9 mouse cellular contexts compared by ENCODE assay signal in genomic region chr4:117096666-117097065, GRCm38 (mm10). TPM values are rescaled to one million over a fixed set of nuclear protein-coding genes. Genes with fewer than 3 reads are reported as not detected.
DNase-seq lines count a peak whose midpoint lies in the region; ATAC-seq and TF ChIP-seq lines count a peak whose summit lies in the region.
"Had no signal": no experiment of that assay in that cellular context is flagged by ENCODE, and none has a peak within 500 bp of the region (broad histone marks: within the 10 kb centered on the region; RNA-seq: fewer than 3 reads in every experiment).

No protein-coding gene starts in this region.

- H3K4me2 ChIP-seq in liver, embryonic 16.5 days (ENCODE audit: low read depth, low read length) = no peak overlapping the region

- no peak overlapping the region for H3K9ac ChIP-seq in liver, embryonic 16.5 days (ENCODE audit: low read depth, low read length)

- intact Hi-C loops in heart, postnatal 10 days (cut with DNase I) = loop anchor here (5.0 kb wide), 2 partner anchors 79 to 94 kb away; partner anchors contain the start of gene Eif2b3

- H3K4me3 ChIP-seq in E14TG2a.4 (replicated peaks; ENCODE audit: low read length) = peak overlapping the region; percentile 92
- peak overlapping the region; percentile 48 for H3K4me3 ChIP-seq in liver, embryonic 16.5 days (ENCODE audit: low read depth, low read length)

- H3K27me3 ChIP-seq in E14TG2a.4 (ENCODE audit: insufficient read depth, low read length) = no peaks in the 10 kb centered on the region
- H3K27me3 ChIP-seq in liver, embryonic 16.5 days (ENCODE audit: control insufficient read depth, insufficient read depth, low read depth, low read length) = peaks cover 26% of the 10 kb centered on the region

- peaks cover 41% of the 10 kb centered on the region for H3K36me3 ChIP-seq in E14TG2a.4 (ENCODE audit: insufficient read depth, low read length)
- H3K36me3 ChIP-seq in liver, embryonic 16.5 days (ENCODE audit: control insufficient read depth, insufficient read depth) = no peaks in the 10 kb centered on the region

- peaks cover 70% of the 10 kb centered on the region for H3K4me1 ChIP-seq in E14TG2a.4 (replicated peaks; ENCODE audit: low read depth, low read length)
- peaks cover 10% of the 10 kb centered on the region for H3K4me1 ChIP-seq in liver, embryonic 16.5 days (ENCODE audit: control insufficient read depth, low read depth, low read length)

- H3K9me3 ChIP-seq in E14TG2a.4 (ENCODE audit: low read length) = no peaks in the 10 kb centered on the region
- H3K9me3 ChIP-seq in liver, embryonic 16.5 days (replicated peaks; ENCODE audit: control insufficient read depth, low read length) = no peaks in the 10 kb centered on the region

- H3K27ac ChIP-seq in liver, embryonic 16.5 days (ENCODE audit: low read length) = peak overlapping the region; percentile 8; the same call in 1 of the 2 replicates
- H3K27ac ChIP-seq: macrophage had no signal

- no peak for TF ChIP-seq CTCF in E14TG2a.4 (conservative IDR thresholded peaks at IDR 0.05; ENCODE audit: low read length)

- DNase-seq in embryo, embryonic 10 days (ENCODE audit: low spot score) = peak; percentile 23
- peak; percentile 35 to 45 for DNase-seq in heart, postnatal 10 days
- no peak for DNase-seq in cerebellum, adult 8-10 months
- no peak for DNase-seq in cerebellum, postnatal 25 days
- no peak for DNase-seq in urinary bladder, postnatal 10 days (ENCODE audit: low spot score)
- DNase-seq in B cell, adult 2 months = no peak

- 21% methylated on average over 5 of the region's 5 CpGs for WGBS in liver, embryonic 16.5 days (ENCODE audit: insufficient replicate concordance)

- ATAC-seq in liver, embryonic 16.5 days (ENCODE audit: low read depth) = no peak; the same call in 1 of the 2 replicates

RNA-seq across cellular contexts. Expression of gene Ptch2, which starts 0.8 kb away (rescaled TPM):
- total RNA-seq in heart, postnatal 10 days (2021) = 1 to 10 TPM; 3.6 to 4.3 TPM
- polyA plus RNA-seq in liver, embryonic 16.5 days (2015; fragmentation: Nextera tagmentation; extraction: Ambion mirVana) = 0.67 and 0.69 TPM in 2 replicates
- polyA plus RNA-seq: macrophage had no signal

RNA-seq across cellular contexts. Expression of gene Btbd19, which starts 28.9 kb away (rescaled TPM):
- 1 to 10 TPM; 5.1 to 6.4 TPM for total RNA-seq in heart, postnatal 10 days (2021)
- 1.5 and 1.8 TPM in 2 replicates for polyA plus RNA-seq in liver, embryonic 16.5 days (2015; fragmentation: Nextera tagmentation; extraction: Ambion mirVana)

RNA-seq across cellular contexts. Expression of gene Tctex1d4, which starts 29.9 kb away (rescaled TPM):
- under 1 TPM in 1 of 2 experiments, not detected in 1; 0.31 TPM for total RNA-seq in heart, postnatal 10 days (2021)
- 0.11 TPM in 1 of 2 replicates, not detected in the other for polyA plus RNA-seq in liver, embryonic 16.5 days (2015; fragmentation: Nextera tagmentation; extraction: Ambion mirVana)

RNA-seq across cellular contexts. Expression of gene Plk3, which starts 37.1 kb away (rescaled TPM):
- total RNA-seq in heart, postnatal 10 days (2021) = 1 to 10 TPM; 3.7 to 4.3 TPM
- polyA plus RNA-seq in liver, embryonic 16.5 days (2015; fragmentation: Nextera tagmentation; extraction: Ambion mirVana) = 2.2 TPM in 2 replicates

RNA-seq across cellular contexts. Expression of gene Rps8, which starts 59.4 kb away (rescaled TPM):
- 100 to 1,000 TPM; 803 to 807 TPM for total RNA-seq in heart, postnatal 10 days (2021)
- 514 and 522 TPM in 2 replicates for polyA plus RNA-seq in liver, embryonic 16.5 days (2015; fragmentation: Nextera tagmentation; extraction: Ambion mirVana)

Comparison
In these comparisons a context has a peak if more than half of its experiments do, and no peak if none do; other contexts are left out.
1. DNase-seq: peak in embryo, embryonic 10 days (single experiment) and heart, postnatal 10 days (2 of 2); none in cerebellum, adult 8-10 months (single experiment), cerebellum, postnatal 25 days (0 of 2), urinary bladder, postnatal 10 days (single experiment) and B cell, adult 2 months (0 of 2).